Mouse (Mus musculus): Measurements from ENCODE around the gene Ifitm2.

- no peak for TF ChIP-seq POLR2AphosphoS2 (IDR thresholded peaks at IDR 0.05; ENCODE audit: insufficient read length, low read depth)
- no peak for TF ChIP-seq USF1 (IDR thresholded peaks at IDR 0.05; ENCODE audit: low read depth)
- TF ChIP-seq POLR2A (IDR thresholded peaks at IDR 0.05; ENCODE audit: insufficient read length, low read depth) = no peak
- TF ChIP-seq CEBPB (IDR thresholded peaks at IDR 0.05; ENCODE audit: insufficient read depth, poor library complexity, severe bottlenecking) = no peak
- TF ChIP-seq SRF (IDR thresholded peaks at IDR 0.05; ENCODE audit: control insufficient read depth, insufficient read length, low read depth) = no peak
- TF ChIP-seq E2F4 (IDR thresholded peaks at IDR 0.05; ENCODE audit: insufficient read depth) = no peak
- no peak for TF ChIP-seq MYOD1 (IDR thresholded peaks at IDR 0.05; ENCODE audit: control insufficient read depth in 1 of 3, insufficient read length in 2 of 3, low read depth in 2 of 3)
- TF ChIP-seq MAX (IDR thresholded peaks at IDR 0.05; ENCODE audit: low read depth) = no peak
Observed at GRCm38 (mm10) chr7:140998853-140999700, 43.3 kb upstream of the Ifitm2 start.
